Mouse (Mus musculus): Measurements from ENCODE around the gene Iqsec1. TPM values are rescaled to one million over a fixed set of nuclear protein-coding genes. Genes with fewer than 3 reads are reported as not detected.
A peak's percentile ranks its signal among the peaks of the same experiment; 100 is the strongest.

Gene Iqsec1
- total and polyA plus RNA-seq, 3 experiments: 17.0 to 90.4 (median 83.5) TPM

DNA sequence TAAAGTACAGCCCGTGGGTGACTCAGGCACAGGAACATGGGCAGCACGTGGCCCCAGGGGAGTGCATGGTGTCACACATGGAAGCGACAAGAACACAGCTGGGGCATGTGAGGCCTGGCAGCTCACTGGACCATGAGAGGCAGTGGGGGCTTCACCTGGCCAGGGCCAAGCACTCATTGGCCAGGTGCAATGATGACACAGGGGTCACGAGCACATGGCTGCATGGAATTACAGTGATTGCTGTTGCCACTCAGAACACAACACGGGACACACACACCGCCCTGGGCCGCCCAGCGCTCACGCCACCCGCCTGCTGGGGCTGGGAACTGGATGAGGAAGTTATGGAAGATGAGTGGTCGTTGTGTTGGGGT, 327.5 kb downstream of the Iqsec1 start:
- H3K36me3 ChIP-seq (replicated peaks in 1 of 2; ENCODE audit: control insufficient read depth in 1 of 2, insufficient read depth in 1 of 2, low read length in 1 of 2): peaks cover 48 to 58% of the 10 kb centered on the region in 2 experiments

GRCm38 (mm10) chr6:90660398-90661028, 328.0 kb downstream of the Iqsec1 start:
- Histone ChIP-seq H3K4me2 (ENCODE audit: insufficient read depth, low read depth, poor library complexity, severe bottlenecking) (no peak overlapping the region), H3K4me1 (ENCODE audit: control insufficient read depth in 1 of 2, insufficient read depth in 2 of 2) (peaks cover 13 to 38% of the 10 kb centered on the region in 2 experiments), H3K27me3 (replicated peaks) (no peaks in the 10 kb centered on the region), H3K79me2 (replicated peaks; ENCODE audit: control insufficient read depth, extremely low read depth, insufficient read depth, poor library complexity, severe bottlenecking) (no peaks in the 10 kb centered on the region), H3K9me3 (replicated peaks; ENCODE audit: low read length) (no peaks in the 10 kb centered on the region), H3K4me3 (replicated peaks in 1 of 3; ENCODE audit: low read depth in 2 of 3, low read length in 2 of 3, poor library complexity in 1 of 3) (no peak overlapping the region), H3K9ac (ENCODE audit: insufficient read depth, low read depth) (no peak overlapping the region), H3K36me3 (replicated peaks in 1 of 2; ENCODE audit: control insufficient read depth in 1 of 2, insufficient read depth in 1 of 2, low read length in 1 of 2) (peaks cover 43 to 53% of the 10 kb centered on the region in 2 experiments), H3K27ac (ENCODE audit: insufficient read depth, low read depth) (no peak overlapping the region)
- DNase-seq (ENCODE audit: extremely low read depth): no peak
- in situ Hi-C loops (cut with MboI; ENCODE audit: low pct_ligation_motif_present, low pct_unique_long_range_greater_than_20kb, low sequenced_read_pairs) (loop anchor here (10.0 to 25.0 kb wide), 2 partner anchors 64 to 152 kb away; no protein-coding TSS in a partner anchor), dilution Hi-C loops (cut with MboI; ENCODE audit: extremely low pct_ligation_motif_present, extremely low pct_unique_long_range_greater_than_20kb, low sequenced_read_pairs) (no loop called here)
- TF ChIP-seq POLR2AphosphoS2 (IDR thresholded peaks at IDR 0.05; ENCODE audit: low read depth, low read length): no peak
- no peak for TF ChIP-seq TCF12 (IDR thresholded peaks at IDR 0.05; ENCODE audit: low read depth, low read length)
- no peak for TF ChIP-seq SIN3A (IDR thresholded peaks at IDR 0.05; ENCODE audit: low read length)
- no peak for TF ChIP-seq RAD21 (IDR thresholded peaks at IDR 0.05; ENCODE audit: low read depth, low read length)
- TF ChIP-seq TBP (conservative IDR thresholded peaks at IDR 0.05; ENCODE audit: low read depth, low read length): no peak
- TF ChIP-seq UBTF (IDR thresholded peaks at IDR 0.05; ENCODE audit: low read depth, low read length): no peak
- TF ChIP-seq RCOR1 (conservative IDR thresholded peaks at IDR 0.05; ENCODE audit: low read depth, low read length): no peak
- TF ChIP-seq MXI1 (IDR thresholded peaks at IDR 0.05; ENCODE audit: low read depth, low read length): no peak
- TF ChIP-seq E2F4 (IDR thresholded peaks at IDR 0.05; ENCODE audit: insufficient replicate concordance, low read depth, low read length): no peak
- no peak for TF ChIP-seq PAX5 (IDR thresholded peaks at IDR 0.05; ENCODE audit: low read length)
- no peak for TF ChIP-seq USF2 (conservative IDR thresholded peaks at IDR 0.05; ENCODE audit: low read depth, low read length)
- TF ChIP-seq IRF4 (IDR thresholded peaks at IDR 0.05; ENCODE audit: low read depth, low read length): no peak
- no peak for TF ChIP-seq ETS1 (conservative IDR thresholded peaks at IDR 0.05; ENCODE audit: low read depth, low read length)
- TF ChIP-seq KAT2A (IDR thresholded peaks at IDR 0.05; ENCODE audit: insufficient replicate concordance, low read length): no peak

More for the DNA sequence above, 327.5 kb downstream of the Iqsec1 start:
- Histone ChIP-seq H3K4me1 (ENCODE audit: control insufficient read depth in 1 of 2, insufficient read depth in 2 of 2) (peaks cover 13 to 38% of the 10 kb centered on the region in 2 experiments), H3K9ac (ENCODE audit: insufficient read depth, low read depth) (no peak overlapping the region), H3K27me3 (replicated peaks) (no peaks in the 10 kb centered on the region), H3K79me2 (replicated peaks; ENCODE audit: control insufficient read depth, extremely low read depth, insufficient read depth, poor library complexity, severe bottlenecking) (no peaks in the 10 kb centered on the region), H3K4me3 (replicated peaks in 1 of 3; ENCODE audit: low read depth in 2 of 3, low read length in 2 of 3, poor library complexity in 1 of 3) (no peak overlapping the region), H3K4me2 (ENCODE audit: insufficient read depth, low read depth, poor library complexity, severe bottlenecking) (no peak overlapping the region), H3K27ac (ENCODE audit: insufficient read depth, low read depth) (no peak overlapping the region), H3K9me3 (replicated peaks; ENCODE audit: low read length) (no peaks in the 10 kb centered on the region)
- dilution Hi-C loops (cut with MboI; ENCODE audit: extremely low pct_ligation_motif_present, extremely low pct_unique_long_range_greater_than_20kb, low sequenced_read_pairs) (no loop called here), in situ Hi-C loops (cut with MboI; ENCODE audit: low pct_ligation_motif_present, low pct_unique_long_range_greater_than_20kb, low sequenced_read_pairs) (loop anchor here (10.0 to 25.0 kb wide), 2 partner anchors 64 to 151 kb away; no protein-coding TSS in a partner anchor)
- DNase-seq (ENCODE audit: extremely low read depth): peak; percentile 79
- TF ChIP-seq JUND (conservative IDR thresholded peaks at IDR 0.05; ENCODE audit: low read depth, low read length) (no peak), SIN3A (IDR thresholded peaks at IDR 0.05; ENCODE audit: low read length) (no peak), SMC3 (IDR thresholded peaks at IDR 0.05; ENCODE audit: low read depth, low read length) (no peak), MAZ (IDR thresholded peaks at IDR 0.05; ENCODE audit: low read depth, low read length) (no peak), NRF1 (IDR thresholded peaks at IDR 0.05; ENCODE audit: low read depth, low read length) (no peak), ZNF384 (IDR thresholded peaks at IDR 0.05; ENCODE audit: low read depth, low read length) (no peak), UBTF (IDR thresholded peaks at IDR 0.05; ENCODE audit: low read depth, low read length) (no peak), JUN (IDR thresholded peaks at IDR 0.05; ENCODE audit: insufficient read depth, low read depth, low read length) (no peak), CTCF (conservative IDR thresholded peaks at IDR 0.05 in 1 of 2, IDR thresholded peaks at IDR 0.05 in 1 of 2; ENCODE audit: low read depth in 2 of 2, low read length in 2 of 2) (no peak), POLR2A (IDR thresholded peaks at IDR 0.05; ENCODE audit: low read depth, low read length) (no peak), KAT2A (IDR thresholded peaks at IDR 0.05; ENCODE audit: insufficient replicate concordance, low read length) (no peak), MXI1 (IDR thresholded peaks at IDR 0.05; ENCODE audit: low read depth, low read length) (0 out of 2 replicates have a peak, but pooled peaks have one; percentile 22), CHD1 (IDR thresholded peaks at IDR 0.05; ENCODE audit: low read depth, low read length) (no peak), PAX5 (IDR thresholded peaks at IDR 0.05; ENCODE audit: low read length) (no peak), ZKSCAN1 (IDR thresholded peaks at IDR 0.05; ENCODE audit: borderline replicate concordance, low read depth, low read length) (no peak), ZC3H11A (IDR thresholded peaks at IDR 0.05; ENCODE audit: low read depth, low read length) (no peak), E2F4 (IDR thresholded peaks at IDR 0.05; ENCODE audit: insufficient replicate concordance, low read depth, low read length) (no peak), MAFK (IDR thresholded peaks at IDR 0.05; ENCODE audit: insufficient replicate concordance, low read length) (no peak), TCF12 (IDR thresholded peaks at IDR 0.05; ENCODE audit: low read depth, low read length) (no peak), MAX (IDR thresholded peaks at IDR 0.05; ENCODE audit: low read length) (0 out of 2 replicates have a peak, but pooled peaks have one; percentile 62), ZMIZ1 (IDR thresholded peaks at IDR 0.05; ENCODE audit: low read depth, low read length) (no peak), USF2 (conservative IDR thresholded peaks at IDR 0.05; ENCODE audit: low read depth, low read length) (no peak), RAD21 (IDR thresholded peaks at IDR 0.05; ENCODE audit: low read depth, low read length) (no peak), BHLHE40 (IDR thresholded peaks at IDR 0.05; ENCODE audit: low read depth, low read length) (peak; percentile 91), MEF2A (IDR thresholded peaks at IDR 0.05; ENCODE audit: borderline replicate concordance, low read depth, low read length) (no peak), POLR2AphosphoS2 (IDR thresholded peaks at IDR 0.05; ENCODE audit: low read depth, low read length) (no peak), TBP (conservative IDR thresholded peaks at IDR 0.05; ENCODE audit: low read depth, low read length) (no peak), MYC (IDR thresholded peaks at IDR 0.05; ENCODE audit: low read depth, low read length) (0 out of 2 replicates have a peak, but pooled peaks have one; percentile 25), NELFE (IDR thresholded peaks at IDR 0.05; ENCODE audit: low read depth, low read length) (no peak), GABPA (IDR thresholded peaks at IDR 0.05; ENCODE audit: insufficient replicate concordance, low read depth, low read length) (no peak), IRF4 (IDR thresholded peaks at IDR 0.05; ENCODE audit: low read depth, low read length) (no peak), ETS1 (conservative IDR thresholded peaks at IDR 0.05; ENCODE audit: low read depth, low read length) (peak; percentile 78), RCOR1 (conservative IDR thresholded peaks at IDR 0.05; ENCODE audit: low read depth, low read length) (no peak), ELF1 (IDR thresholded peaks at IDR 0.05; ENCODE audit: low read depth, low read length) (no peak), USF1 (IDR thresholded peaks at IDR 0.05; ENCODE audit: low read depth, low read length) (no peak), EP300 (IDR thresholded peaks at IDR 0.05; ENCODE audit: low read length) (no peak), HCFC1 (IDR thresholded peaks at IDR 0.05; ENCODE audit: low read depth, low read length) (no peak), CHD2 (IDR thresholded peaks at IDR 0.05; ENCODE audit: low read length) (no peak)
